Mouse (Mus musculus) mouse embryonic stem cell (cell line): ENCODE measurements around the gene Gsdma3.
"Not testable (repeated sequence)": the region's sequence is repeated elsewhere in the genome, so short reads cannot be mapped to it uniquely, and the experiment has no call there.

Experiments
- in situ Hi-C, 2 experiments: fragments of 300-500 bp; cut with MboI; formaldehyde crosslinking; loops; 1 replicate in 1 of 2; 3 replicates in 1 of 2; pipeline ENCODE4 v1.14.3; 2019 to 2020; ENCODE audit warnings: low sequenced_read_pairs in 2 of 2, low pct_unique_long_range_greater_than_20kb in 1 of 2, mixed read lengths in 1 of 2; ENCODE audit not compliant: unreplicated experiment in 1 of 2

Gsdma3 gene

GRCm38 (mm10) chr11:98644757-98645156, 18.6 kb downstream of the Gsdma3 start:
- in situ Hi-C loops: no loop called here

GRCm38 (mm10) chr11:98645946-98646345, 19.8 kb downstream of the Gsdma3 start:
- in situ Hi-C loops: no loop called here

- in situ Hi-C loops: no loop called here
Observed at GRCm38 (mm10) chr11:98646459-98646858, 20.3 kb downstream of the Gsdma3 start, which contains the start of gene Gsdma2. Gene Gsdma2 (plus strand): TSS chr11:98646759.

- in situ Hi-C loops: not testable (repeated sequence)
Observed at GRCm38 (mm10) chr11:98655076-98655475, 28.9 kb downstream of the Gsdma3 start.

GRCm38 (mm10) chr11:98660517-98660916, 34.4 kb downstream of the Gsdma3 start:
- in situ Hi-C loops: no loop called here

GRCm38 (mm10) chr11:98664091-98664490, 37.9 kb downstream of the Gsdma3 start, which contains the start of gene Gsdma:
Gene Gsdma (plus strand): TSS chr11:98664351.
- in situ Hi-C loops: no loop called here

- in situ Hi-C loops: no loop called here
Observed at GRCm38 (mm10) chr11:98668984-98669383, 42.8 kb downstream of the Gsdma3 start.

GRCm38 (mm10) chr11:98671284-98671815, 45.2 kb downstream of the Gsdma3 start:
- in situ Hi-C loops: no loop called here

- in situ Hi-C loops: no loop called here
Observed at GRCm38 (mm10) chr11:98671857-98672256, 45.7 kb downstream of the Gsdma3 start.

- in situ Hi-C loops: no loop called here
Observed at GRCm38 (mm10) chr11:98672482-98672881, 46.3 kb downstream of the Gsdma3 start.

GRCm38 (mm10) chr11:98673136-98673535, 47.0 kb downstream of the Gsdma3 start:
- in situ Hi-C loops: not testable (repeated sequence)

GRCm38 (mm10) chr11:98675829-98676363, 49.7 kb downstream of the Gsdma3 start:
- in situ Hi-C loops: no loop called here

GRCm38 (mm10) chr11:98680023-98680422, 53.9 kb downstream of the Gsdma3 start:
- in situ Hi-C loops: no loop called here

- in situ Hi-C loops: not testable (repeated sequence)
Observed at GRCm38 (mm10) chr11:98680595-98680994, 54.4 kb downstream of the Gsdma3 start.

GRCm38 (mm10) chr11:98681186-98681585, 55.0 kb downstream of the Gsdma3 start:
- in situ Hi-C loops: no loop called here

GRCm38 (mm10) chr11:98681786-98682745, 55.9 kb downstream of the Gsdma3 start, which contains the start of gene Psmd3:
Gene Psmd3 (plus strand): TSS chr11:98682554.
- in situ Hi-C loops: no loop called here

- in situ Hi-C loops: no loop called here
Observed at GRCm38 (mm10) chr11:98682811-98683210, 56.7 kb downstream of the Gsdma3 start.

- in situ Hi-C loops: no loop called here
Observed at GRCm38 (mm10) chr11:98685642-98686041, 59.5 kb downstream of the Gsdma3 start.

GRCm38 (mm10) chr11:98686976-98687375, 60.8 kb downstream of the Gsdma3 start:
- in situ Hi-C loops: no loop called here
